Mouse (Mus musculus): ENCODE measurements around the gene Lipt1. TPM values are rescaled to one million over a fixed set of nuclear protein-coding genes. Genes with fewer than 3 reads are reported as not detected.

Lipt1 gene
- total RNA-seq, 2 experiments from 2014 or later, result 10.0 to 15.8 TPM

- no peak for DNase-seq (ENCODE audit: low spot score in 2 of 2)
Measured at GRCm38 (mm10) chr1:37894606-37895005, 23.1 kb downstream of the Lipt1 start.

DNA sequence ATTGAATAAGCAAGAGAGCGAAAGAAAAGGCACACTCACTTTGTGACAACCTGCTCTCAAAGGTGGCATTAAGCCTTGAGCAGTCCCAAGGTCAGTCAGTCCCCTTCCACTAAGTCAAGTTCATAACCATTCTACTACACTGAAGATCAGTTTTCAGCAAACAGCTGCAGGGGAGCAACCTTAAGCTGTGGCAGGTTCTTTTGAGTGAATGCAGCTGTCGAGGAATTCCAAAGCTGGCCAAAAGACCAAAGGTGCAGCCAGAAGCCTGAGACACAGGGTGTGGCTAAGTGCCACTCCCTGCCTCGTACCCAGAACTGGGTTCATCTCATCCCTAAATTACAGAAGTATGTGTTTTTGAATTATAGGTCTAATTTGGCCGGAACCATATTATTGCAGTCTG lies 28.3 kb downstream of the Lipt1 start:
- no peak for DNase-seq (ENCODE audit: low spot score in 2 of 2)

GRCm38 (mm10) chr1:37900288-37900687 lies 28.8 kb downstream of the Lipt1 start:
- DNase-seq (ENCODE audit: low spot score in 2 of 2), result no peak

- no peak for DNase-seq (ENCODE audit: low spot score in 2 of 2)
Measured at GRCm38 (mm10) chr1:37903178-37903577, 31.6 kb downstream of the Lipt1 start.

DNA sequence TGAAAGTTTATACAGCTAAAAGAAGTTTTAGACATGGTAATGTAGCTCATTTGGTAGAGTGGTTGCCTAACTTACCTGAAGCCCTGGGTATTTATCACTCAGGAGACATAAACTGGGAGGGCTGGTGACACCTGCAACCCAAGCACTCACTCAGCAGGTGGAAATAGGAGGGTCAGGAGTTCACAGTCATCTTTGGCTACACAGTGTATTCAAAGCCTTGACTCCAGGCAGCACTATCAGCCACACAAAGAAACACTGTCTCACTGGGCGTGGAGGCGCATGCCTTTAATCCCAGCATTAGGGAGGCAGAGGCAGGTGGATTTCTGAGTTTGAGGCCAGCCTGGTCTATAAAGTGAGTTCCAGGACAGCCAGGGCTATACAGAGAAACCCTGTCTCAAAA lies 41.2 kb downstream of the Lipt1 start:
- DNase-seq (ENCODE audit: low spot score in 2 of 2), result no peak

DNA sequence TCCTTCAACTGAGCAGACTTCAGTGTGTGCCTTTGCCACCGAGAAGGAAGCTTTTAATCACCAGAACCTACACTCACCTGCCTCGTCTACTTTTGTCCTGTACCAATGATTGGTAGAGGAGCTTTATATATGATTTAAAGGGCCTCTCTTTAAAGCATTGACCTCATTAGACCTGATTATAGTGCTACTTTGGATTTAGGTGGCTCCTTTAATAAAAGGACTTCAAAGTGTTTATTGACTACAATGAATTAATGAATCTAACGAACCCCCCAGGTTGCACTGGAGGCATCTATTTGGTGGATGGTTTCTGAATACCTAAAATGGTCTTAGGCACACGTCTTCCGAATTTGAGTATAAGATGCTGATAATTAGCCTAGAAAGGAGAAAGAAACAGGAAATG lies 44.9 kb downstream of the Lipt1 start, which contains the start of gene Lyg2:
TSS of gene Lyg2 (minus strand) at position 101 of the 400 bp plus-strand sequence.
- DNase-seq (ENCODE audit: low spot score in 2 of 2), result no peak

GRCm38 (mm10) chr1:37917666-37918065 lies 46.1 kb downstream of the Lipt1 start:
- no peak for DNase-seq (ENCODE audit: low spot score in 2 of 2)

GRCm38 (mm10) chr1:37918096-37918495 lies 46.6 kb downstream of the Lipt1 start:
- no peak for DNase-seq (ENCODE audit: low spot score in 2 of 2)

DNA sequence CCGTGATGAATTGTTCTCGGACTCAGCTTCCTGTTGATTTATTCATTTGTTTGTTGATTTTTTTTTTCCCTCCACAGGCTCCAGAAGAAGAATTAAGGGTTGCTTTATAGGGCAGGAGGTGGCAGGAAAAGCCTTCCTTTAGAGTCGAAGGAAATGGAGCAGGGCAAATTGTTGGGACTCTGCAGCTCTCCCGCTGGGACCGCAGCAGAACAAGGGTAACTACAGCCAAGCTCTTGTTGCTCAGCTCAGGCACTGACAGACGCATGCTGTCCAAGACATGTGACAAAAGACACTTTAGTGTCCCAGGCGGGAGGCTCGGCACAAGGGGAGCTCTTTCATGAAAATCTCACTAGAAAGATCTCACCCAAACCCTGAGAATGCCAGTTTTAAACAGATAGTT lies 51.0 kb downstream of the Lipt1 start:
- no peak for DNase-seq (ENCODE audit: low spot score in 2 of 2)

Other genes starting within 250 kb of the Lipt1 start
- gene 2010300C02Rik, start 151.7 kb upstream of the Lipt1 start, total RNA-seq (2021), result 1 to 10 TPM; 2.1 to 3.5 TPM
- 1 to 10 TPM; 3.9 to 6.2 TPM for gene Tsga10, start 5.3 kb upstream of the Lipt1 start, total RNA-seq (2021)
- 10 to 100 TPM in 1 of 2 experiments, 1 to 10 TPM in 1; 9.6 to 12.9 TPM for gene Mitd1, start 18.7 kb downstream of the Lipt1 start, total RNA-seq (2021)
- 100 to 1,000 TPM; 186 to 276 TPM for gene Mrpl30, start 18.7 kb downstream of the Lipt1 start, total RNA-seq (2021)
- not detected for gene Lyg2, start 44.8 kb downstream of the Lipt1 start, total RNA-seq (2021)
- gene Lyg1, start 86.0 kb downstream of the Lipt1 start, total RNA-seq (2021), result not detected
- gene Txndc9, start 126.2 kb downstream of the Lipt1 start, total RNA-seq (2021), result 10 to 100 TPM; 71.7 to 77.9 TPM
- 10 to 100 TPM; 47.2 to 47.8 TPM for gene Eif5b, start 126.3 kb downstream of the Lipt1 start, total RNA-seq (2021)